Mouse (Mus musculus) regulatory T cell (primary cell): ENCODE measurements around the gene Mbl2.
"Not testable (repeated sequence)": the region's sequence is repeated elsewhere in the genome, so short reads cannot be mapped to it uniquely, and the experiment has no call there.

ENCODE experiments used
- in situ Hi-C: fragments of 300-600 bp; cut with MboI, MseI; formaldehyde crosslinking; loops from one replicate; pipeline ENCODE4 v1.15.1; 2025; ENCODE audit warnings: high pct_unique_total_duplicates

Gene Mbl2

GRCm38 (mm10) chr19:30232691-30233090, at the start of gene Mbl2:
Mbl2 (plus strand) TSS chr19:30232942.
- in situ Hi-C loops: no loop called here

- in situ Hi-C loops: no loop called here
Measured at GRCm38 (mm10) chr19:30185536-30185935, 47.2 kb upstream of the Mbl2 start.

GRCm38 (mm10) chr19:30187232-30187631, 45.5 kb upstream of the Mbl2 start:
- in situ Hi-C loops: no loop called here

DNA sequence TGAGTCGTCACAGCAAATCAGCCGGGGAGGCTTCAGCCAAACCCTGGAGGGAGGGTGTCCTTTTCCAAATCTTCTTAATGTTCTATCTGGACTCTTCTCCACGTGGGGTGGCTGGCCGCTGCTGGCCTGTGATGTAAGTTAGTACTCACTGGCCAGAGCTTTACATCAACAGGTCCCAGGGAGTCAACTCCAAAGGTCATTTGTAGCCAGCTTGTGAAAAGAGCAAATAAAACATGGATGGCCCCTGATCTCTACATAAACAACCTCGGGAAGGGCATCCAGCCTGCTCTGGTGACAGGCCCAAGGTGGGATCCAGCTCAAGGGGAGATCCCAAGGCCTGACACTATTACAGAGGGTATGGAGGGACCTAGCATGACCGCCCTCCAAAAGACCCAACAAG, 37.7 kb upstream of the Mbl2 start:
- in situ Hi-C loops: no loop called here

DNA sequence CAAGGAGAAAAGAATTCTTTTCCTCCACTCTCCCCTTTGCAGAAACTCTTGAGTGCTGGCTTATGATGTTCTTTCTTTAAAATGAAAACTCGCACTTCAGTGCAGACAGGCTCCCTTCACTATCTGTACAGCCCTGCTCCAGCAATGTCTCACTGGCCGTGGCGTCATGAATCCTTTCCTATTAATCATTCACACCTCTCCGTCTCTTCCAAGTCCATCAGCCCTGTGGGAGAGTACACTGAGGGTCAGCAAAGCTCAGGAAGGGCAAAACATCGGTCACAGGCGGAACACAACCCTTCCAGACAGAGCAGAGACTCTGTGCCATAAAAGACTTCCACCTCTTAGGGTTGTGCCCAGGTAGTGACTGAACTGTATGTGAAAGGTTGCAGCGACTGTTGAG, 30.6 kb upstream of the Mbl2 start:
- in situ Hi-C loops: no loop called here

- in situ Hi-C loops: no loop called here
Measured at GRCm38 (mm10) chr19:30205159-30205816, 27.5 kb upstream of the Mbl2 start.

DNA sequence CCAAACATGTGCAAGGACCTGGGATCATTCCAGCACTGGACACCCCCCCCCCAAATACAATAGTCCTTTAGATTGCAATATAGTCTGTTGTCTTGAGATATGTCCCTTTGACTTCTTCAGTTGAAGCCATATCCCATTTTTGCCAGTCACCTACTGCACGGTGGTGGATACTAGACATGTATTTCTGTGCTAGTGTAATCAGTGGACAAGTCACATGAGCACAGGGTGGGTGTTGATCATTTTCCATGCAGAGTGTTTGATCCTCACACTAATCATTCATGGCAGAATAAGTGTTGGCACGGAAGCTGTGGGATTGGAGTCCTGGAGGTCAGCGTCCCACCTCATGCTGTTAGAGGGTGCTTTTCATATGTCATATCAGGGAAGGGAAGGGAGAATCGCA, 26.9 kb upstream of the Mbl2 start:
- in situ Hi-C loops: no loop called here

GRCm38 (mm10) chr19:30206981-30207380, 25.8 kb upstream of the Mbl2 start:
- in situ Hi-C loops: no loop called here

GRCm38 (mm10) chr19:30209006-30209405, 23.7 kb upstream of the Mbl2 start:
- in situ Hi-C loops: not testable (repeated sequence)

- in situ Hi-C loops: no loop called here
Measured at GRCm38 (mm10) chr19:30214026-30214425, 18.7 kb upstream of the Mbl2 start.

DNA sequence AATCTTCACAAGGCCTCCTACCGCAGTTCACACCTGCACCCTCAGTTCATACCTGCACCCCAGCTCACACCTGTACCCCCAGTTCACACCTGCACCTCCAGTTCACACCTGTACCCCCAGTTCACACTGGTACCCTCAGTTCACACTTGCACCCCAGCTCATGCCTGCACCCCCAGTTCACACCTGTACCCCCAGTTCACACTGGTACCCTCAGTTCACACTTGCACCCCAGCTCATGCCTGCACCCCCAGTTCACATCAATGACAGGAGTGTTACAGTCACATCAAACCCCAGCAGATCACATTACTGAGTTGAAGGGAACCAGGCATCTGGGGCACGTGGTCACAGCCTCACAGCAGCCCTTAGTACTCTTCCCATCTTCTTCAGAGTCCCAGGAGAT, 17.0 kb upstream of the Mbl2 start:
- in situ Hi-C loops: not testable (repeated sequence)

DNA sequence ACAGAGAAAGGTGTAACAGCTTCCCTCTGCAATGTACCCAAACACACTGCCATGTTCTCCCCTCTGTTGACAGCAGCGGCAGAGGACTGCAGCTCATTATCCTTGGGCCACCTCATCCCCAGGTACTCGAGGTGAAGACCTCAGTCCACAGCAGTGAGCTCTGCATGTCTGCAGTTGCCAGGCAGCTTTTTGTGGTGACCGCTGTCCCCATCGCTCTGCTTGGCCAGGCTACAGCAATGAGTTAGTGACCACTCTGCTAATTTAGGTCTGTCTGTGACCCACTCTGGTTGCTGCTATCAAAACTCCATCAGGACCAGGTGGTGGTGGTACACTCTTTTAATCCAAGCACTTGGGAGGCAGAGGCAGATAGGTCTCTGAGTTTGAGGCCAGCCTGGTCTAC, 16.6 kb upstream of the Mbl2 start:
- in situ Hi-C loops: no loop called here

GRCm38 (mm10) chr19:30217335-30217734, 15.4 kb upstream of the Mbl2 start:
- in situ Hi-C loops: no loop called here

DNA sequence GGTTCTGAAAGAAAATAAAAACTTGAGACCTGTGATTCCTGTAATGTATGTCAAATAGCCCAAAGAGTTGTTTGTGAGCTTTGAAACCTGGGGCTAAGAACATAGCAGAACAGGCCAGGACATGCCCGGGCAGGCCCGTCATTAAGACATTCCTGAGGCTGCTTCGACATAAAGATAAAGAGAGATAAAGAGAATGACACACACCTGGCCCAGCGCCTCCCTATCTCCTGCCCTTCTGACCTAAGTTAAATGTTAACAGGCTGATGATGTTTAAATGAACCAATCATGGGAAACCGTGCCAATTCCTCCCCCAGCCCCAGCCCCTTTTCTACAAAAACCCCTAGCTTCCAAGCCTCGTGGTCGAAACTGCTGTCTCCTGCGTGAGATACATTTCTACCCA, 10.1 kb upstream of the Mbl2 start:
- in situ Hi-C loops: not testable (repeated sequence)

GRCm38 (mm10) chr19:30229477-30229876, 3.3 kb upstream of the Mbl2 start:
- in situ Hi-C loops: no loop called here

GRCm38 (mm10) chr19:30234416-30234815, 1.7 kb downstream of the Mbl2 start:
- in situ Hi-C loops: no loop called here

DNA sequence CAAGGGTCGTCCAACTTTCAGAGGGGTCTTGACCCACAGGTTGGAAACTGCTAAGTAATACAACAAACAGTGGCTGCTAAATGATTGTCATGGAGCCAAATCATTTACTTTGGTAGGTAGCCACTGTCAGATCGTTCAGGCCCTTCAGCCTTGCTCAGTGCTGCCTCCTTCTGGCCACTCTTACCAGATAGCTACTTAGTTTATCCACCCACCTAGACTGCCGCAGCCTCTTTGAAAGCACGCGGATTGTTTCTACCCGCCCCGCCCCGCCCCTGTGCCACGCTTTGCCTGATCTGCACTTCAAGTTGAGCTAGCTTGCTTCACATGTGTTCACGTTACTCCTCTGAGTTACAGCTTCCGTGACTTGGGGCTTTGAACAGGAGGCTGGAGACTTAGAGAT, 14.6 kb downstream of the Mbl2 start:
- in situ Hi-C loops: no loop called here

GRCm38 (mm10) chr19:30248822-30249221, 16.1 kb downstream of the Mbl2 start:
- in situ Hi-C loops: no loop called here

DNA sequence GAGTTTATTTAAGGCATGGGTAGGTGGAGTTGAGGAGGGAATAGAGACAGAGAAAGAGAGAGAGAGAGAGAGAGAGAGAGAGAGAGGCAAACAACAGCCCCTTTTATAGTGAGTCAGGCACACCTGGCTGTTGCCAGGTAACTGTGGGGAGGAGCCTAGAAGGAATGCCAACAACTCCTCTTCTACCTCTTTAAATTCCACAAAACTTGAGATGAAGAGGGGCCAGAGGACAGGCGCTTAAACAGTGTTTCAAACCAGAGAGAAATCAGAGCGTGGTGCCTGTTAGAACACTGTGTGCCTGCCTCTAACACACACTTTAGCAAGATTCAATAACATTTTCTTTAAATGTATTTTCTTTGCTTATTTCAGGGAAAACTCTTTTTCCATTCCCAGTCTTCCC, 19.5 kb downstream of the Mbl2 start:
- in situ Hi-C loops: loop anchor here (5.0 kb wide), 1 partner anchor 300 kb away; no protein-coding TSS in a partner anchor

- in situ Hi-C loops: no loop called here
Measured at GRCm38 (mm10) chr19:30256339-30256738, 23.6 kb downstream of the Mbl2 start.

- in situ Hi-C loops: no loop called here
Measured at GRCm38 (mm10) chr19:30281125-30281524, 48.4 kb downstream of the Mbl2 start.

DNA sequence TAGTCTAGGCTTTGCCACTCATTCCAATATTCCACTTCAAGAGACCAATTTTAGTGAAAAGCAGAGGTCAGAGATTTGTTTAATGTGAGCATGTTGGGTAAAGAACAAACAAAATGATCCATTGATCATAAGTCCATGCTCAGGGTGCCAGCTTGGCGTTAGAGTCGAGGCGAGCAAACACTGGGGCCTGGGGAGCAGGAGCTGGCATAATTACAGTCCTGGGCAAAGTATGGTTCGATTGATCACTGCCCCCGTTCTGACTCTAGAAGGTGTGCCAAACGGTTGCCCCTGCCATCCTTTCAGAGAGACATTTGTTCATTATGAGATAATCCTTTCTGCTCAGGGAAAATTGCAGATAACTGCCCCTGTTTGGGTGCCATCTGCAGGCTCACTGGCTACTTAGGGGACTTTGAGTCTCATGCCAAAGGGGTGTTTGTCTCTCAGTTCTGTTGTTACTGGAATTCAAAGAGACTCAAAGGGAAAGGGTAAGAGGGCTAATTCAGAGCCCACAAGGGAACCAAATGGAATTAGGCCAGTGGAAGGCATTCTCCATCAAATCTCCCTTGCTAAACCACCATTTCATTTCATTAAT, 55.3 kb downstream of the Mbl2 start:
- in situ Hi-C loops: no loop called here
